Mouse (Mus musculus) lung, embryonic 16.5 days (tissue): Measurements from ENCODE around the gene Cyp4a32. TPM values are rescaled to one million over a fixed set of nuclear protein-coding genes. Genes with fewer than 3 reads are reported as not detected.
A peak's percentile ranks its signal among the peaks of the same experiment; 100 is the strongest.
"Not testable (repeated sequence)": the region's sequence is repeated elsewhere in the genome, so short reads cannot be mapped to it uniquely, and the experiment has no call there.

Source experiments
- ATAC-seq: fragments of 200-750 bp; cut with Nextera tagmentation; 2 replicates; pipeline ENCODE4 v1.8.0; 2017; ENCODE audit warnings: low read depth, mild to moderate bottlenecking, moderate library complexity
- H3K27ac ChIP-seq: fragments of 300-500 bp; sonication (generic); 2 replicates; pipeline ENCODE4 v1.5.1; 2014; ENCODE audit warnings: mild to moderate bottlenecking, control low read depth, low read length
- H3K27me3 ChIP-seq: fragments of 300-500 bp; sonication (generic); 2 replicates; pipeline ENCODE4 v1.6.1; 2014; ENCODE audit warnings: low read depth, low read length, mixed read lengths; ENCODE audit not compliant: control insufficient read depth, insufficient read depth
- H3K36me3 ChIP-seq: fragments of 300-500 bp; sonication (generic); 2 replicates; pipeline ENCODE4 v1.6.1; 2014; ENCODE audit warnings: low read length; ENCODE audit not compliant: control insufficient read depth, insufficient read depth
- H3K4me1 ChIP-seq: fragments of 300-500 bp; sonication (generic); replicated peaks from 2 replicates; pipeline ENCODE4 v1.6.1; 2014; ENCODE audit warnings: low read length, mixed read lengths; ENCODE audit not compliant: control insufficient read depth, insufficient read depth
- H3K4me2 ChIP-seq: fragments of 300-500 bp; sonication (generic); 2 replicates; pipeline ENCODE4 v1.6.1; 2014; ENCODE audit warnings: low read depth, low read length, control low read depth
- H3K4me3 ChIP-seq: fragments of 300-500 bp; sonication (generic); 2 replicates; pipeline ENCODE4 v1.5.1; 2014; ENCODE audit warnings: mild to moderate bottlenecking, low read length, control low read depth
- H3K9ac ChIP-seq: fragments of 300-500 bp; sonication (generic); 2 replicates; pipeline ENCODE4 v1.6.1; 2014; ENCODE audit warnings: low read length, control low read depth
- H3K9me3 ChIP-seq: fragments of 300-500 bp; sonication (generic); 2 replicates; pipeline ENCODE4 v1.6.1; 2016; ENCODE audit warnings: low read length; ENCODE audit not compliant: control insufficient read depth
- WGBS: fragments of 180-500 bp; shearing (Covaris S2); extraction: QIAGEN DNeasy Blood & Tissue Kit; methylation state at CpG from one replicate; pipeline ENCODE4 v1.1.7; 2014; 5-methylcytosine and 5-hydroxymethylcytosine counted together
- polyA plus RNA-seq: library from polyadenylated mRNA; unstranded; fragments of >200 nt; fragmentation: Nextera tagmentation; extraction: Ambion mirVana; gene quantifications from 2 replicates; pipeline ENCODE4 v1.2.1, GENCODE M21; 2015

Gene Cyp4a32
- not detected in 2 replicates for polyA plus RNA-seq

DNA sequence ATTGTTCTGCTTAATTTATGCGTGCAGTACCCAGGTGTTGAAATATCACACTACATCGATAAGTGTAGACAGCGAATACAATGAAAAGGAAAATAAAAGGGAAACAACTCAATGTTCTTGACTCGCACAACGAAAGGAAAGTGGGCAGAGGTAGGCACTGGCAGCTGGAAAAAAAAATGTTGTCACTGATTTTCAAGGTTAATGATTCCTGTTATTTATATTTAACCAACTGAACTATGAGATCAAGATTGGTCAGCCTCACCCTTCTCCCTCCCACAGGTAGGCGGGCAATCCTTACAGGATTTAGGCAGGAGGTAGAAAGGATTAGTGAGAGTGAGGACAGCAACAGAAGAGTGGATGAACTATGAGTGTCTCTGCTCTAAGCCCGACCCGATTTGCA, at the start of gene Cyp4a32:
TSS of gene Cyp4a32 (plus strand) at position 359 of the 400 bp plus-strand sequence.
- H3K27ac ChIP-seq, H3K36me3 ChIP-seq, H3K4me3 ChIP-seq, H3K9ac ChIP-seq, H3K27me3 ChIP-seq, ATAC-seq, H3K4me2 ChIP-seq, H3K9me3 ChIP-seq, H3K4me1 ChIP-seq: not testable (repeated sequence)
- WGBS = 84% methylated on average over 8 of the region's 8 CpGs

DNA sequence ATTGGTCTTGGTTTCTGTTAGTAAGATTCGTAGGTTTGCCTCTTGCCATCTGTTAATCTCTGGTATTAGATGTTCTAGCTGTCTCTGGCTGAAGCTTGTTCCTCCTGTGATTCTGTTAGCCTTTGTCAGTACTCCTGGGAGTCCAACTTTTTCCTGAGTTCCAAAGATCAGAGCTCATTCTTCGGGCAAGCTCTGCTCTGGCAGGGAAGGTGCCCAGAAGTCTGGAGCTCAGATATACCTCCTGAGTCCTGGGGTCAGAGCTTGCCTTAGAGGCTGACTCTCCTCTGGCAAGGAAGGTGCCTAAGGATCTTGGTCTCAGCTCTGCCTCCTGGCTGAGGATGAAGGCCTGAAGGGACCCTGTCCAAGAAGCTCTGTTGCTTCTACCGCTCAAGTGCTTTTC, 48.0 kb upstream of the Cyp4a32 start:
- no peaks in the 10 kb centered on the region for H3K4me1 ChIP-seq
- no peak overlapping the region for H3K4me3 ChIP-seq
- no peak overlapping the region for H3K4me2 ChIP-seq
- no peaks in the 10 kb centered on the region for H3K36me3 ChIP-seq
- 94% methylated on average over 3 of the region's 3 CpGs for WGBS
- H3K9ac ChIP-seq = no peak overlapping the region
- H3K9me3 ChIP-seq = no peaks in the 10 kb centered on the region
- H3K27ac ChIP-seq = no peak overlapping the region
- no peak for ATAC-seq
- no peaks in the 10 kb centered on the region for H3K27me3 ChIP-seq

DNA sequence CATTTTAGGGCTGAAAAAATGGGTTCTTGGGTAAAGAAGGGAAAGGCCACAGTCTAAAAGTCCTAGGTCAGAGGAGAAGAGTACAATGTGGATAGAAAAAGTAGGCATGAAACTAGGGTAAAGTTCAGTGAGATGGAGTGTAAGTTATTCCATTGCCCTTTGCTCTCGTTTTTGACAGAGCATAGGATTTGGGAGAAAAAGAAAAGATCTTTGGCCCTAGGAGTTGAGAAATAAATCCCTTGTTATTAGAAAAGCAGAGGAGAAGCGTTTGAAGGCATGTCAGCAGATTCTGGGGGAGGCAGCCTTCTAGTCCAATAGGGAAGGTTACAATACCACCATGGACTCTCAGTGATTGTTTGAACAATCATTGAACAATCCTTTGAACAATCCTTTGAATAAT, 45.3 kb upstream of the Cyp4a32 start:
- no peak overlapping the region for H3K9ac ChIP-seq
- no peaks in the 10 kb centered on the region for H3K27me3 ChIP-seq
- H3K36me3 ChIP-seq = no peaks in the 10 kb centered on the region
- no peaks in the 10 kb centered on the region for H3K4me1 ChIP-seq
- no peak for ATAC-seq
- no peaks in the 10 kb centered on the region for H3K9me3 ChIP-seq
- no peak overlapping the region for H3K27ac ChIP-seq
- H3K4me2 ChIP-seq = no peak overlapping the region
- 58% methylated on average over 2 of the region's 2 CpGs for WGBS
- no peak overlapping the region for H3K4me3 ChIP-seq

DNA sequence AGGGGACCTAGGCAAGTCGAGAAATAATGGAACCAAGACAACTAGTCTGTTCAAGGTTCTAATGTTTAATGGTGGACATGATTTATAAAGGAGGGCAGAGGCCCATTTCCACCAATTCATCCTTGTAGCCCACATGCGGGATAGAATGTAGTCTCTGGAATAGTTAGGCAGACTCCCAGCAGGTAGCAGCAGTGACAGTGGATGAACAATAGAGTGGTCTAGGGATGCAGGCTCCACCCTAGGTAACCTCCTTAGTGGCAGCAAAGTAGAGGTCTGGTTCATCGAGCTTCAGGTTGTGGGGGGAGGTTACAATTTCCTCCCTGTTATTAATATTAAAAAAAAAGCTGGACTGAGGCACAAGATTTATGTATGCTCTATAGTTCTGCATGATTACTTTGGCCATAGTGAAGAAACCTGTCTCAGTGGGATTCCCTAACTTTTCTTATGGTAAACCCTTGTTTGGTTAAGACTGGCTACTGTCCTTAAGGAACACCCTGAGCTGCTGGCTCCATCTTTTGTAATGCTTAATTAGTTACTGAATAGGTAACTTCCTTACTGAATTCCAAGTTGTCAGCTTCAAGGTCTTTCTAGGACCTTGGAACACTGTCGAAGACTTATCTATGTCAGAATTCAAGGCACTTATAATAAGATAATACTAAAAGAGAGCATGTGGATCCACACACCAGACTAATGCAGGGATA, 42.8 kb upstream of the Cyp4a32 start:
- Histone ChIP-seq H3K27me3 (no peaks in the 10 kb centered on the region), H3K27ac (no peak overlapping the region), H3K9ac (no peak overlapping the region), H3K4me3 (no peak overlapping the region), H3K4me1 (no peaks in the 10 kb centered on the region), H3K9me3 (no peaks in the 10 kb centered on the region), H3K4me2 (no peak overlapping the region), H3K36me3 (no peaks in the 10 kb centered on the region)
- ATAC-seq = no peak
- 64% methylated on average over 4 of the region's 4 CpGs for WGBS

DNA sequence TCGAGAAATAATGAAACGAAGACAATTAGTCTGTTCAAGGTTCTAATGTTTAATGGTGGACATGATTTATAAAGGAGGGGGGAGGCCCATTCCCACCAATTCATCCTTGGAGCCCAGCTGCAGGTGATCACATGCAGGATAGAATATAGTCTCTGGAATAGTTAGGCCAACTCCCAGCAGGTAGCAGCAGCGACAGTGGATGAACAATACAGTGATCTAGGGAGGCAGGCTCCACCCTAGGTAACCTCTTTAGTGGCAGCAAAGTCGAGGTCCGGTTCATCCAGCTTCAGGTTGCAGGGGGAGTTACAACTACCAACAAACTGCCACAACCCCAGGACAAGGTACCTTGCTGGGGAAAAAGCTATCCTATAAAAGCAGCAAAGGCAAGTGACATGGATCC, 39.5 kb upstream of the Cyp4a32 start:
- not testable (repeated sequence) for H3K27ac ChIP-seq, H3K4me2 ChIP-seq, ATAC-seq, H3K4me1 ChIP-seq, H3K9me3 ChIP-seq, H3K36me3 ChIP-seq, H3K27me3 ChIP-seq, H3K9ac ChIP-seq, H3K4me3 ChIP-seq
- 72% methylated on average over 5 of the region's 5 CpGs for WGBS

DNA sequence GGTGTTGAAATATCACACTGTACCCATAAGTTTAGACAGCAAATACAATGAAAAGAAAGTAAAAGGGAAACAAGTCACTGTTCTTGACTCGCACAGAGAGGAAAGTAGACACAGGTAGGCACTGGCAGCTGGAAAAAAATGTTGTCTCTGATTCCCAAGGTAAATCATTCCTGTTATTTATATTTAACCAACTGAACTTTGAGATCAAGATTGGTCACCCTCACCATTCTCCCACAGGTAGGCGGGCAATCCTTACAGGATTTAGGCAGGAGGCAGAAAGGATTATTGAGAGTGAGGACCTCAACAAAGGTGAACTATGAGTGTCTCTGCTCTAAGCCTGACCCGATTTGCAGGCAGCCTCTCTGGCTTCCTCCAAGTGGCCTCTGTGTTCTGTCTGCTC, 37.4 kb upstream of the Cyp4a32 start, which contains the start of gene Cyp4a31:
TSS of gene Cyp4a31 (plus strand) at position 249 of the 400 bp plus-strand sequence.
- 67% methylated on average over 3 of the region's 3 CpGs for WGBS
- no peaks in the 10 kb centered on the region for H3K4me1 ChIP-seq
- no peak for ATAC-seq

DNA sequence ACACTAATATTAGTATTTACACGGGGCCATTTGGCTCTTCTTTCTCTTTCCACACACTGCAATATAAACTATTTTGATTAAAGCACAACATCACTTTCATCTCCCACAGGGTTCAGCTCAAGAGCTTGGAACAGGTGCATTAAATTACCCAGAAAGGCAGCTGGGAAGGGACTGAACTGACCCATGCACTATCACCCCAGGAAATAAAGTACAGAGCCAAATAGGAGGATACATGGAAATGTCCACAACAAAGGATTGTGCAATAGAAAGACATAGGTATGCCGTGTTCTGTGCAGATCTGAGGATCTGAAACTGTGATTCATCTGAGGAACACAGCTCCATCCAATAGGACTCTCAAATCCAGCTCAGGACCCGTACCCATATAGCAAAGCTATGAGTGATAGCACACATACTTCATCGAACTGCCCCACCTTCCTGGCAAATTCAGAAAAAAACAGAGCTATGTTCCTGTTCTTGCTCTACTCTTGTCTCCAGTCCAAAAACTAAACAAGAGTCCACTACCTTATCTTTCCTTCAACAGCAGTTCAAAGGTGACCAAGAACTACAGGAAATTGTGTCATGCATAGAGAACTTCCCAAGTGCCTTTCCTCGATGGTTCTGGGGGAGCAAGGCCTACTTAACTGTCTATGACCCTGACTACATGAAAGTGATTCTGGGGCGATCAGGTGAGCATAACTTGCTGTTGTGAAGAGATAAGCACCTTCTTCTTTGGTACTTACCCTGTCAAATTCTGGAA, 36.1 kb upstream of the Cyp4a32 start:
- not testable (repeated sequence) for H3K4me3 ChIP-seq, H3K27me3 ChIP-seq

More for the DNA sequence above, 37.4 kb upstream of the Cyp4a32 start, which contains the start of gene Cyp4a31:
- H3K4me2 ChIP-seq = no peak within 1 kb of the TSS
- no peak within 1 kb of the TSS for H3K4me3 ChIP-seq
- H3K27ac ChIP-seq = no peak within 1 kb of the TSS
- no peaks in the 10 kb centered on the region for H3K36me3 ChIP-seq
- no peaks in the 10 kb centered on the region for H3K27me3 ChIP-seq
- no peak within 1 kb of the TSS for H3K9ac ChIP-seq
- no peaks in the 10 kb centered on the region for H3K9me3 ChIP-seq

DNA sequence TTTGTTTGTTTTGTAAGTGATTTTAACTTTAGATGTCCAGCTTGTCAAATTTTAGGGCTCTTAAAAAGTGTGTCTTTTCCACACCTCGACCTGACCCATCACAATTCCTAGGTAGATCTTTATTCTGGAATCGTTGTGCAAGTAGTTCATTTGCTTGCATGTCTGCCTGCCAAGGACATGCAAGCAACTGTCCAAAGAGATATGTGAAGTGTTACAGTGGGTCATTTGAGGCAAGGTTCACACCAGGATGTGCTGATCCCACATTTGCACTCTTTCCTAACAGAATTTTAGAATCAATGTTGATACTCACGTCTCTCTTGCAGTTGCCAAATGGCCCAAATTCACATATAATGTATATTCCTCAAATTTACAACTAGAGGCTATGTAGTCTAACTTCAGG, 25.5 kb upstream of the Cyp4a32 start:
- Histone ChIP-seq H3K9ac (no peak overlapping the region), H3K36me3 (no peaks in the 10 kb centered on the region), H3K4me2 (no peak overlapping the region), H3K27me3 (no peaks in the 10 kb centered on the region), H3K9me3 (no peaks in the 10 kb centered on the region), H3K4me1 (no peaks in the 10 kb centered on the region), H3K4me3 (no peak overlapping the region), H3K27ac (no peak overlapping the region)
- no peak for ATAC-seq
- WGBS = 67% methylated on average over 3 of the region's 3 CpGs

More for the DNA sequence above, 36.1 kb upstream of the Cyp4a32 start:
- H3K36me3 ChIP-seq, H3K4me1 ChIP-seq, H3K4me2 ChIP-seq, ATAC-seq, H3K9me3 ChIP-seq, H3K9ac ChIP-seq, H3K27ac ChIP-seq: not testable (repeated sequence)
- 65% methylated on average over 6 of the region's 6 CpGs for WGBS

DNA sequence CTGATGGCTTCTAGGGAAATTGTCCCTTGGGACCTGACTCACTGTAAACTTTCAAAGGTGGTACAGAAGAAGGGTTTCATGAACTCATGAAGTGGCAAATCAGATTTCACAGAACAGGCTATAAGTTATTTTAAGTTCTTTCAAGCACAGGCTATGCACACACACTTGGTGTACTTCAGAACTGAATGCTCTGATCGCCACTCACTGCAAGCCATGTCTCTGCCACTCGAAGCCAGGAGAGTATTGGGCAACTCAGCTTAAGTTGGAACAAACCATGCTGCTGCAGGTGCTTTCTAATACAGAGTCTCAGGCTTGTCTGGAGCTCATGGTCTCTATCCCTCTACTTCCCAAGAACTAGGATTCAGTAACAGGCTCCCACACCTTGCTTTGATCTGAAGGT, 25.0 kb upstream of the Cyp4a32 start:
- ATAC-seq = peak; percentile 85
- Histone ChIP-seq H3K9ac (no peak overlapping the region), H3K9me3 (no peaks in the 10 kb centered on the region), H3K4me2 (no peak overlapping the region), H3K4me1 (no peaks in the 10 kb centered on the region), H3K27me3 (no peaks in the 10 kb centered on the region), H3K27ac (no peak overlapping the region), H3K36me3 (no peaks in the 10 kb centered on the region), H3K4me3 (no peak overlapping the region)
- whole genome bisulfite sequencing = 51% methylated on average over 2 of the region's 2 CpGs
